Mouse (Mus musculus): ENCODE data around the gene Ano10.

Ano10 gene

GRCm38 (mm10) chr9:122244800-122245165 is 49.4 kb downstream of the Ano10 start:
- Histone ChIP-seq H3K27me3 (ENCODE audit: control insufficient read depth, insufficient read depth, low read length, poor library complexity, severe bottlenecking) (no peaks in the 10 kb centered on the region), H3K36me3 (ENCODE audit: control insufficient read depth, insufficient read depth, low read length, poor library complexity, severe bottlenecking) (no peaks in the 10 kb centered on the region)
- DNase-seq (ENCODE audit: low read depth, low spot score) = no peak

GRCm38 (mm10) chr9:122244080-122244799 is 50.0 kb downstream of the Ano10 start:
- Histone ChIP-seq H3K36me3 (ENCODE audit: control insufficient read depth, insufficient read depth, low read length, poor library complexity, severe bottlenecking) (no peaks in the 10 kb centered on the region), H3K27me3 (ENCODE audit: control insufficient read depth, insufficient read depth, low read length, poor library complexity, severe bottlenecking) (no peaks in the 10 kb centered on the region)
- DNase-seq (ENCODE audit: low read depth, low spot score) = peak; percentile 67

GRCm38 (mm10) chr9:122243297-122243696 is 50.9 kb downstream of the Ano10 start:
- Histone ChIP-seq H3K27me3 (ENCODE audit: control insufficient read depth, insufficient read depth, low read length, poor library complexity, severe bottlenecking) (no peaks in the 10 kb centered on the region), H3K36me3 (ENCODE audit: control insufficient read depth, insufficient read depth, low read length, poor library complexity, severe bottlenecking) (no peaks in the 10 kb centered on the region)
- no peak for DNase-seq (ENCODE audit: low read depth, low spot score)

- no peak for DNase-seq (ENCODE audit: low read depth, low spot score)
- H3K36me3 ChIP-seq (ENCODE audit: control insufficient read depth, insufficient read depth, low read length, poor library complexity, severe bottlenecking) = no peaks in the 10 kb centered on the region
- H3K27me3 ChIP-seq (ENCODE audit: control insufficient read depth, insufficient read depth, low read length, poor library complexity, severe bottlenecking) = no peaks in the 10 kb centered on the region
Measured at GRCm38 (mm10) chr9:122242856-122243255, 51.4 kb downstream of the Ano10 start.

- no peaks in the 10 kb centered on the region for H3K27me3 ChIP-seq (ENCODE audit: control insufficient read depth, insufficient read depth, low read length, poor library complexity, severe bottlenecking)
- no peaks in the 10 kb centered on the region for H3K36me3 ChIP-seq (ENCODE audit: control insufficient read depth, insufficient read depth, low read length, poor library complexity, severe bottlenecking)
- peak; percentile 79 for DNase-seq (ENCODE audit: low read depth, low spot score)
Measured at GRCm38 (mm10) chr9:122241812-122242400, 52.3 kb downstream of the Ano10 start.

GRCm38 (mm10) chr9:122240629-122241199 is 53.5 kb downstream of the Ano10 start:
- DNase-seq (ENCODE audit: low read depth, low spot score) = no peak
- Histone ChIP-seq H3K36me3 (ENCODE audit: control insufficient read depth, insufficient read depth, low read length, poor library complexity, severe bottlenecking) (no peaks in the 10 kb centered on the region), H3K27me3 (ENCODE audit: control insufficient read depth, insufficient read depth, low read length, poor library complexity, severe bottlenecking) (no peaks in the 10 kb centered on the region)

GRCm38 (mm10) chr9:122234741-122235140 is 59.5 kb downstream of the Ano10 start:
- Histone ChIP-seq H3K27me3 (ENCODE audit: control insufficient read depth, insufficient read depth, low read length, poor library complexity, severe bottlenecking) (no peaks in the 10 kb centered on the region), H3K36me3 (ENCODE audit: control insufficient read depth, insufficient read depth, low read length, poor library complexity, severe bottlenecking) (no peaks in the 10 kb centered on the region)
- DNase-seq (ENCODE audit: low read depth, low spot score) = no peak

GRCm38 (mm10) chr9:122233972-122234345 is 60.3 kb downstream of the Ano10 start:
- H3K27me3 ChIP-seq (ENCODE audit: control insufficient read depth, insufficient read depth, low read length, poor library complexity, severe bottlenecking) = no peaks in the 10 kb centered on the region
- no peaks in the 10 kb centered on the region for H3K36me3 ChIP-seq (ENCODE audit: control insufficient read depth, insufficient read depth, low read length, poor library complexity, severe bottlenecking)
- no peak for DNase-seq (ENCODE audit: low read depth, low spot score)

- DNase-seq (ENCODE audit: low read depth, low spot score) = peak; percentile 24
- no peaks in the 10 kb centered on the region for H3K27me3 ChIP-seq (ENCODE audit: control insufficient read depth, insufficient read depth, low read length, poor library complexity, severe bottlenecking)
- no peaks in the 10 kb centered on the region for H3K36me3 ChIP-seq (ENCODE audit: control insufficient read depth, insufficient read depth, low read length, poor library complexity, severe bottlenecking)
Measured at GRCm38 (mm10) chr9:122233316-122233971, 60.8 kb downstream of the Ano10 start.

GRCm38 (mm10) chr9:122232912-122233311 is 61.3 kb downstream of the Ano10 start:
- H3K27me3 ChIP-seq (ENCODE audit: control insufficient read depth, insufficient read depth, low read length, poor library complexity, severe bottlenecking) = no peaks in the 10 kb centered on the region
- no peaks in the 10 kb centered on the region for H3K36me3 ChIP-seq (ENCODE audit: control insufficient read depth, insufficient read depth, low read length, poor library complexity, severe bottlenecking)
- no peak for DNase-seq (ENCODE audit: low read depth, low spot score)

GRCm38 (mm10) chr9:122230701-122231100 is 63.5 kb downstream of the Ano10 start:
- H3K36me3 ChIP-seq (ENCODE audit: control insufficient read depth, insufficient read depth, low read length, poor library complexity, severe bottlenecking) = no peaks in the 10 kb centered on the region
- no peaks in the 10 kb centered on the region for H3K27me3 ChIP-seq (ENCODE audit: control insufficient read depth, insufficient read depth, low read length, poor library complexity, severe bottlenecking)
- no peak for DNase-seq (ENCODE audit: low read depth, low spot score)

GRCm38 (mm10) chr9:122226419-122226818 is 67.8 kb downstream of the Ano10 start:
- Histone ChIP-seq H3K36me3 (ENCODE audit: control insufficient read depth, insufficient read depth, low read length, poor library complexity, severe bottlenecking) (no peaks in the 10 kb centered on the region), H3K27me3 (ENCODE audit: control insufficient read depth, insufficient read depth, low read length, poor library complexity, severe bottlenecking) (no peaks in the 10 kb centered on the region)
- no peak for DNase-seq (ENCODE audit: low read depth, low spot score)

GRCm38 (mm10) chr9:122225309-122225708 is 68.9 kb downstream of the Ano10 start:
- Histone ChIP-seq H3K36me3 (ENCODE audit: control insufficient read depth, insufficient read depth, low read length, poor library complexity, severe bottlenecking) (no peaks in the 10 kb centered on the region), H3K27me3 (ENCODE audit: control insufficient read depth, insufficient read depth, low read length, poor library complexity, severe bottlenecking) (no peaks in the 10 kb centered on the region)
- DNase-seq (ENCODE audit: low read depth, low spot score) = peak; percentile 59

- DNase-seq (ENCODE audit: low read depth, low spot score) = no peak
- H3K36me3 ChIP-seq (ENCODE audit: control insufficient read depth, insufficient read depth, low read length, poor library complexity, severe bottlenecking) = no peaks in the 10 kb centered on the region
- H3K27me3 ChIP-seq (ENCODE audit: control insufficient read depth, insufficient read depth, low read length, poor library complexity, severe bottlenecking) = no peaks in the 10 kb centered on the region
Measured at GRCm38 (mm10) chr9:122223005-122223404, 71.2 kb downstream of the Ano10 start.

GRCm38 (mm10) chr9:122219934-122220333 is 74.3 kb downstream of the Ano10 start:
- no peak for DNase-seq (ENCODE audit: low read depth, low spot score)
- Histone ChIP-seq H3K36me3 (ENCODE audit: control insufficient read depth, insufficient read depth, low read length, poor library complexity, severe bottlenecking) (no peaks in the 10 kb centered on the region), H3K27me3 (ENCODE audit: control insufficient read depth, insufficient read depth, low read length, poor library complexity, severe bottlenecking) (no peaks in the 10 kb centered on the region)
